Mouse (Mus musculus) megakaryocyte, embryonic 14.5 days (primary cell): ENCODE measurements at regions not wholly inside any gene's neighbourhood (a gene's known extent, or its start where the extent isn't known, plus 50 kb on each side); places are given as distances from the start of the nearest gene placed in this dataset.

ENCODE experiments used
- FLI1 ChIP-seq: IDR thresholded peaks from 2 replicates; pipeline ENCODE4 v1.6.1; 2012; ENCODE audit warnings: low read length, inconsistent platforms, mixed read lengths
- GATA1 ChIP-seq: IDR thresholded peaks from 3 replicates; pipeline ENCODE4 v1.6.1; 2012; ENCODE audit warnings: mixed read lengths, low read length, inconsistent platforms, borderline replicate concordance

DNA sequence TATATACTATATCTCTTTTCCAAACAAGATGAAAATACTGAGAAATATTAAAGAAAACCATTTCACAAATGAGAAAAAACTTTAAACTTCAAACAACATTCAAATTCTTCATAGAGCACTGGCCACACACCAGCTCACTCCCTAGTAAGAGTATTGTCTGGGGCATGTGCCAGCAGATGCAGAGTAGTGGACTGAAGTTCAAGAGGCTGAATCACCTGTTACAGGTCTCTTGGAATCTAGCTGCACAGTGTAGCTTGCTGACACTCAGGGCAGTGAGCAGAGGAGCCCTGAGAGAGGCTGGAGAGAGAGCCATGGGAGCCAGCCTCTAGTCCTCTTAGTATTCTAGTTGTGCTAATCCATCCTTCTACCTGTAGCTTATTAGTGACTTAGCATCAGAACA lies 208.4 kb downstream of the Cd83 start:
- no peak for TF ChIP-seq GATA1
- no peak for TF ChIP-seq FLI1
